Mouse (Mus musculus): ENCODE data around the gene Slc35a1.

GRCm38 (mm10) chr4:34703029-34703428, 15.8 kb upstream of the Slc35a1 start:
- no peak for TF ChIP-seq CTCF (IDR thresholded peaks at IDR 0.05; ENCODE audit: borderline replicate concordance, insufficient read depth, low read length)
- TF ChIP-seq POLR2A (IDR thresholded peaks at IDR 0.05; ENCODE audit: low read depth, low read length) = no peak

Measured in embryonic fibroblast, embryonic 13.5 days (primary cell).